Mouse (Mus musculus) embryonic facial prominence, embryonic 13.5 days (tissue): ENCODE results near the gene Smarcd3. TPM values are rescaled to one million over a fixed set of nuclear protein-coding genes. Genes with fewer than 3 reads are reported as not detected.

Source experiments
- ATAC-seq: fragments of 200-750 bp; cut with Nextera tagmentation; 2 replicates; pipeline ENCODE4 v1.8.0; 2017; ENCODE audit warnings: low read depth; ENCODE audit not compliant: insufficient number of reproducible peaks, insufficient read depth, low FRiP score, low TSS enrichment
- H3K27ac ChIP-seq: fragments of 300-500 bp; sonication (generic); 2 replicates; pipeline ENCODE4 v1.5.1; 2015; ENCODE audit warnings: moderate library complexity, mild to moderate bottlenecking, inconsistent platforms
- H3K27me3 ChIP-seq: fragments of 300-500 bp; sonication (generic); 2 replicates; pipeline ENCODE4 v1.6.1; 2015; ENCODE audit warnings: mild to moderate bottlenecking, inconsistent platforms
- H3K36me3 ChIP-seq: fragments of 300-500 bp; sonication (generic); 2 replicates; pipeline ENCODE4 v1.6.1; 2015; ENCODE audit warnings: mild to moderate bottlenecking, inconsistent platforms
- H3K4me1 ChIP-seq: fragments of 300-500 bp; sonication (generic); 2 replicates; pipeline ENCODE4 v1.6.1; 2015; ENCODE audit warnings: inconsistent platforms
- H3K4me2 ChIP-seq: fragments of 300-500 bp; sonication (generic); 2 replicates; pipeline ENCODE4 v1.6.1; 2015; ENCODE audit warnings: moderate library complexity, mild to moderate bottlenecking, inconsistent platforms
- H3K4me3 ChIP-seq: fragments of 300-500 bp; sonication (generic); 2 replicates; pipeline ENCODE4 v1.5.1; 2015; ENCODE audit warnings: mild to moderate bottlenecking, inconsistent platforms
- H3K9ac ChIP-seq: fragments of 300-500 bp; sonication (generic); 2 replicates; pipeline ENCODE4 v1.6.1; 2015; ENCODE audit warnings: mild to moderate bottlenecking, inconsistent platforms
- H3K9me3 ChIP-seq: fragments of 300-500 bp; sonication (generic); 2 replicates; pipeline ENCODE4 v1.6.1; 2016; ENCODE audit warnings: inconsistent platforms
- WGBS: fragments of 180-500 bp; shearing (Covaris S2); methylation state at CpG from one replicate; pipeline ENCODE4 v1.1.7; 2015; ENCODE audit warnings: mixed read lengths; 5-methylcytosine and 5-hydroxymethylcytosine counted together
- polyA plus RNA-seq: library from polyadenylated mRNA; unstranded; fragments of >200 nt; fragmentation: Nextera tagmentation; extraction: Ambion mirVana; gene quantifications from 2 replicates; pipeline ENCODE4 v1.2.1, GENCODE M21; 2015

The Smarcd3 gene
- polyA plus RNA-seq, 1 experiment from 2014 or later = 43.5 TPM

GRCm38 (mm10) chr5:24602751-24603343 lies 21.4 kb downstream of the Smarcd3 start:
- H3K4me3 ChIP-seq = peak overlapping the region; percentile 67
- 3% methylated on average over 16 of the region's 16 CpGs for WGBS
- H3K4me2 ChIP-seq = peak overlapping the region; percentile 83
- H3K9ac ChIP-seq = peak overlapping the region; percentile 95
- ATAC-seq = peak; percentile 24; the same call in 1 of the 2 replicates
- peaks cover 73% of the 10 kb centered on the region for H3K4me1 ChIP-seq
- no peaks in the 10 kb centered on the region for H3K27me3 ChIP-seq
- H3K9me3 ChIP-seq = no peaks in the 10 kb centered on the region
- peak overlapping the region; percentile 100 for H3K27ac ChIP-seq
- no peaks in the 10 kb centered on the region for H3K36me3 ChIP-seq

- H3K9ac ChIP-seq = peak overlapping the region; percentile 95
- H3K9me3 ChIP-seq = no peaks in the 10 kb centered on the region
- peak overlapping the region; percentile 67 for H3K4me3 ChIP-seq
- no peaks in the 10 kb centered on the region for H3K36me3 ChIP-seq
- H3K4me2 ChIP-seq = peak overlapping the region; percentile 83
- H3K4me1 ChIP-seq = peaks cover 77% of the 10 kb centered on the region
- under 1% methylated on average over 73 of the region's 73 CpGs for WGBS
- ATAC-seq = peak; percentile 38
- no peaks in the 10 kb centered on the region; the same call in 1 of the 2 replicates for H3K27me3 ChIP-seq
- H3K27ac ChIP-seq = peak overlapping the region; percentile 100
Observed at GRCm38 (mm10) chr5:24601911-24602750, 22.1 kb downstream of the Smarcd3 start.

- Histone ChIP-seq H3K27me3 (no peaks in the 10 kb centered on the region; the same call in 1 of the 2 replicates), H3K4me2 (peak overlapping the region; percentile 83), H3K9me3 (no peaks in the 10 kb centered on the region), H3K4me3 (peak overlapping the region; percentile 67), H3K9ac (peak overlapping the region; percentile 95), H3K27ac (peak overlapping the region; percentile 100), H3K36me3 (0 out of 2 replicates have a peak, but pooled peaks cover 2% of the 10 kb centered on the region), H3K4me1 (peaks cover 77% of the 10 kb centered on the region)
- WGBS = 1% methylated on average over 33 of the region's 33 CpGs
- peak; percentile 23; the same call in 1 of the 2 replicates for ATAC-seq
Observed at GRCm38 (mm10) chr5:24601071-24601835, 23.0 kb downstream of the Smarcd3 start.

- H3K4me3 ChIP-seq = peak overlapping the region; percentile 67; the same call in 1 of the 2 replicates
- H3K4me2 ChIP-seq = peak overlapping the region; percentile 83
- peak overlapping the region; percentile 95; the same call in 1 of the 2 replicates for H3K9ac ChIP-seq
- peaks cover 67% of the 10 kb centered on the region for H3K4me1 ChIP-seq
- no peaks in the 10 kb centered on the region; the same call in 1 of the 2 replicates for H3K27me3 ChIP-seq
- H3K27ac ChIP-seq = no peak overlapping the region
- peaks cover 13% of the 10 kb centered on the region for H3K36me3 ChIP-seq
- no peaks in the 10 kb centered on the region for H3K9me3 ChIP-seq
- WGBS = 58% methylated on average over 2 of the region's 2 CpGs
- no peak for ATAC-seq
Observed at GRCm38 (mm10) chr5:24600236-24600635, 24.0 kb downstream of the Smarcd3 start.

GRCm38 (mm10) chr5:24599137-24599536 lies 25.1 kb downstream of the Smarcd3 start:
- Histone ChIP-seq H3K4me3 (peak overlapping the region; percentile 53), H3K4me1 (peaks cover 64% of the 10 kb centered on the region), H3K27ac (no peak overlapping the region), H3K9ac (peak overlapping the region; percentile 72), H3K36me3 (peaks cover 24% of the 10 kb centered on the region), H3K9me3 (no peaks in the 10 kb centered on the region), H3K27me3 (no peaks in the 10 kb centered on the region; the same call in 1 of the 2 replicates), H3K4me2 (peak overlapping the region; percentile 95)
- WGBS = 11% methylated on average over 8 of the region's 8 CpGs
- ATAC-seq = no peak

- Histone ChIP-seq H3K36me3 (peaks cover 29% of the 10 kb centered on the region), H3K4me3 (peak overlapping the region; percentile 53), H3K9ac (peak overlapping the region; percentile 72), H3K4me2 (peak overlapping the region; percentile 95), H3K4me1 (peaks cover 58% of the 10 kb centered on the region), H3K27ac (no peak overlapping the region), H3K27me3 (no peaks in the 10 kb centered on the region; the same call in 1 of the 2 replicates), H3K9me3 (no peaks in the 10 kb centered on the region)
- whole genome bisulfite sequencing = under 1% methylated on average over 40 of the region's 41 CpGs
- ATAC-seq = no peak
Observed at GRCm38 (mm10) chr5:24598570-24599006, 25.6 kb downstream of the Smarcd3 start.

- Histone ChIP-seq H3K36me3 (peaks cover 35% of the 10 kb centered on the region), H3K4me2 (peak overlapping the region; percentile 95), H3K27me3 (no peaks in the 10 kb centered on the region; the same call in 1 of the 2 replicates), H3K9ac (peak overlapping the region; percentile 72), H3K4me1 (peaks cover 53% of the 10 kb centered on the region), H3K9me3 (no peaks in the 10 kb centered on the region), H3K4me3 (peak overlapping the region; percentile 53), H3K27ac (no peak overlapping the region)
- 21% methylated on average over 15 of the region's 15 CpGs for whole genome bisulfite sequencing
- ATAC-seq = no peak
Observed at GRCm38 (mm10) chr5:24597901-24598569, 26.2 kb downstream of the Smarcd3 start.

- Histone ChIP-seq H3K27me3 (peaks cover 6% of the 10 kb centered on the region), H3K9ac (peak overlapping the region; percentile 52), H3K36me3 (peaks cover 42% of the 10 kb centered on the region), H3K27ac (peak overlapping the region; percentile 62), H3K4me2 (peak overlapping the region; percentile 26), H3K4me3 (no peak overlapping the region), H3K9me3 (no peaks in the 10 kb centered on the region), H3K4me1 (peaks cover 47% of the 10 kb centered on the region)
- WGBS = 65% methylated on average over 2 of the region's 2 CpGs
- ATAC-seq = no peak
Observed at GRCm38 (mm10) chr5:24597221-24597728, 26.9 kb downstream of the Smarcd3 start.

- Histone ChIP-seq H3K9ac (peak overlapping the region; percentile 52), H3K36me3 (peaks cover 48% of the 10 kb centered on the region), H3K27ac (peak overlapping the region; percentile 62), H3K4me1 (peaks cover 51% of the 10 kb centered on the region), H3K4me3 (no peak overlapping the region), H3K9me3 (no peaks in the 10 kb centered on the region), H3K4me2 (peak overlapping the region; percentile 26), H3K27me3 (peaks cover 10% of the 10 kb centered on the region)
- 16% methylated on average over 11 of the region's 11 CpGs for WGBS
- ATAC-seq = no peak
Observed at GRCm38 (mm10) chr5:24596519-24597171, 27.6 kb downstream of the Smarcd3 start.

- H3K36me3 ChIP-seq = peaks cover 56% of the 10 kb centered on the region
- peaks cover 13% of the 10 kb centered on the region for H3K27me3 ChIP-seq
- no peaks in the 10 kb centered on the region for H3K9me3 ChIP-seq
- WGBS = 65% methylated on average over 14 of the region's 14 CpGs
- no peak overlapping the region for H3K27ac ChIP-seq
- no peak overlapping the region for H3K9ac ChIP-seq
- ATAC-seq = no peak
- no peak overlapping the region for H3K4me3 ChIP-seq
- H3K4me2 ChIP-seq = no peak overlapping the region
- H3K4me1 ChIP-seq = peaks cover 54% of the 10 kb centered on the region
Observed at GRCm38 (mm10) chr5:24595786-24596380, 28.3 kb downstream of the Smarcd3 start.
